Mouse (Mus musculus) cerebellum, adult 9-11 months (tissue): Measurements from ENCODE around the gene Lypd3.

ENCODE experiments used
- DNase-seq: peaks from one replicate; pipeline ENCODE4 v3.0.0; 2022

Lypd3 gene

GRCm38 (mm10) chr7:24636264-24636663, at the start of gene Lypd3:
Lypd3 (plus strand) TSS chr7:24636550.
- no peak for DNase-seq

- DNase-seq: no peak
Measured at GRCm38 (mm10) chr7:24586828-24587227, 49.5 kb upstream of the Lypd3 start.

GRCm38 (mm10) chr7:24587330-24588105, 48.8 kb upstream of the Lypd3 start, which contains the start of the genes Ethe1 and Zfp575:
Ethe1 (plus strand) TSS chr7:24587543.
Zfp575 (minus strand) TSS chr7:24587641.
- peak; percentile 49 for DNase-seq

GRCm38 (mm10) chr7:24588336-24588735, 48.0 kb upstream of the Lypd3 start:
- no peak for DNase-seq

GRCm38 (mm10) chr7:24591735-24592134, 44.6 kb upstream of the Lypd3 start:
- no peak for DNase-seq

- no peak for DNase-seq
Measured at GRCm38 (mm10) chr7:24592163-24592562, 44.2 kb upstream of the Lypd3 start.

- no peak for DNase-seq
Measured at GRCm38 (mm10) chr7:24592781-24593180, 43.6 kb upstream of the Lypd3 start.

- DNase-seq: peak; percentile 72
Measured at GRCm38 (mm10) chr7:24593621-24594308, 42.6 kb upstream of the Lypd3 start.

GRCm38 (mm10) chr7:24594309-24594803, 42.0 kb upstream of the Lypd3 start:
- DNase-seq: no peak

GRCm38 (mm10) chr7:24595464-24595863, 40.9 kb upstream of the Lypd3 start:
- no peak for DNase-seq

- DNase-seq: no peak
Measured at GRCm38 (mm10) chr7:24598121-24598520, 38.2 kb upstream of the Lypd3 start.

GRCm38 (mm10) chr7:24599211-24600067, 36.9 kb upstream of the Lypd3 start:
- DNase-seq: peak; percentile 28

GRCm38 (mm10) chr7:24600941-24601597, 35.3 kb upstream of the Lypd3 start:
- DNase-seq: peak; percentile 94

- no peak for DNase-seq
Measured at GRCm38 (mm10) chr7:24605561-24605960, 30.8 kb upstream of the Lypd3 start.

- no peak for DNase-seq
Measured at GRCm38 (mm10) chr7:24606046-24606445, 30.3 kb upstream of the Lypd3 start.

GRCm38 (mm10) chr7:24608017-24608416, 28.3 kb upstream of the Lypd3 start:
- peak; percentile 45 for DNase-seq

GRCm38 (mm10) chr7:24608561-24608960, 27.8 kb upstream of the Lypd3 start:
- no peak for DNase-seq

GRCm38 (mm10) chr7:24610144-24610878, 26.0 kb upstream of the Lypd3 start, which contains the start of gene Phldb3:
Phldb3 (plus strand) TSS chr7:24610763.
- no peak for DNase-seq

GRCm38 (mm10) chr7:24610879-24611494, 25.4 kb upstream of the Lypd3 start:
- DNase-seq: no peak

- DNase-seq: no peak
Measured at GRCm38 (mm10) chr7:24611709-24612108, 24.6 kb upstream of the Lypd3 start.

GRCm38 (mm10) chr7:24612308-24612910, 23.9 kb upstream of the Lypd3 start:
- DNase-seq: no peak
